Mouse (Mus musculus): Measurements from ENCODE around the gene Ell2. TPM values are rescaled to one million over a fixed set of nuclear protein-coding genes. Genes with fewer than 3 reads are reported as not detected.

The Ell2 gene
- polyA plus RNA-seq, 2 experiments: 30.5 to 41.2 TPM

- DNase-seq (ENCODE audit: low read depth in 3 of 3, low spot score in 3 of 3): no peak
- H3K36me3 ChIP-seq (replicated peaks; ENCODE audit: control insufficient read depth, insufficient read depth, low read depth): no peaks in the 10 kb centered on the region
- H3K4me3 ChIP-seq (ENCODE audit: insufficient read depth in 1 of 2, low read depth in 2 of 2, low read length in 2 of 2): no peak overlapping the region
- H3K4me1 ChIP-seq (replicated peaks; ENCODE audit: control insufficient read depth in 2 of 2, insufficient read depth in 2 of 2, low read length in 1 of 2): peaks cover 12 to 15% of the 10 kb centered on the region in 2 experiments
- H3K9ac ChIP-seq (replicated peaks): no peak overlapping the region
- no peaks in the 10 kb centered on the region for H3K27me3 ChIP-seq (ENCODE audit: control insufficient read depth, insufficient read depth, low read length)
- no peaks in the 10 kb centered on the region for H3K9me3 ChIP-seq (ENCODE audit: control insufficient read depth, low read length)
- TF ChIP-seq CTCF (IDR thresholded peaks at IDR 0.05; ENCODE audit: low read depth) (no peak), EP300 (IDR thresholded peaks at IDR 0.05; ENCODE audit: low read depth) (no peak)
- ATAC-seq (ENCODE audit: insufficient read depth): no peak
- 44% methylated on average over 6 of the region's 6 CpGs for WGBS (ENCODE audit: insufficient replicate concordance)
- H3K27ac ChIP-seq: no peak overlapping the region
- no peak overlapping the region for H3K4me2 ChIP-seq (ENCODE audit: low read depth)
Observed at GRCm38 (mm10) chr13:75793863-75794629, 87.5 kb downstream of the Ell2 start.

GRCm38 (mm10) chr13:75797369-75798141 lies 91.0 kb downstream of the Ell2 start:
- ATAC-seq (ENCODE audit: insufficient read depth): peak; percentile 96
- WGBS (ENCODE audit: insufficient replicate concordance): 14% methylated on average over 18 of the region's 18 CpGs
- TF ChIP-seq CTCF (IDR thresholded peaks at IDR 0.05; ENCODE audit: low read depth) (peak; percentile 100), EP300 (IDR thresholded peaks at IDR 0.05; ENCODE audit: low read depth) (peak; percentile 41; the same call in 1 of the 2 replicates)

GRCm38 (mm10) chr13:75798413-75799302 lies 92.1 kb downstream of the Ell2 start:
- WGBS (ENCODE audit: insufficient replicate concordance): 66% methylated on average over 7 of the region's 7 CpGs
- no peaks in the 10 kb centered on the region for H3K36me3 ChIP-seq (replicated peaks; ENCODE audit: control insufficient read depth, insufficient read depth, low read depth)
- ATAC-seq (ENCODE audit: insufficient read depth) (no peak), DNase-seq (ENCODE audit: low read depth in 3 of 3, low spot score in 3 of 3) (no peak)
- TF ChIP-seq CTCF (IDR thresholded peaks at IDR 0.05; ENCODE audit: low read depth): peak; percentile 42
- TF ChIP-seq EP300 (IDR thresholded peaks at IDR 0.05; ENCODE audit: low read depth): no peak
- no peaks in the 10 kb centered on the region for H3K9me3 ChIP-seq (ENCODE audit: control insufficient read depth, low read length)
- H3K4me1 ChIP-seq (replicated peaks; ENCODE audit: control insufficient read depth in 2 of 2, insufficient read depth in 2 of 2, low read length in 1 of 2): peaks cover 9 to 14% of the 10 kb centered on the region in 2 experiments
- no peaks in the 10 kb centered on the region for H3K27me3 ChIP-seq (ENCODE audit: control insufficient read depth, insufficient read depth, low read length)
- no peak overlapping the region for H3K4me2 ChIP-seq (ENCODE audit: low read depth)
- no peak overlapping the region for H3K4me3 ChIP-seq (ENCODE audit: insufficient read depth in 1 of 2, low read depth in 2 of 2, low read length in 2 of 2)
- no peak overlapping the region; the same call in 1 of the 2 replicates for H3K27ac ChIP-seq
- no peak overlapping the region for H3K9ac ChIP-seq (replicated peaks)

More at GRCm38 (mm10) chr13:75797369-75798141, 91.0 kb downstream of the Ell2 start:
- H3K36me3 ChIP-seq (replicated peaks; ENCODE audit: control insufficient read depth, insufficient read depth, low read depth): no peaks in the 10 kb centered on the region
- H3K4me2 ChIP-seq (ENCODE audit: low read depth): peak overlapping the region; percentile 69
- H3K4me1 ChIP-seq (replicated peaks; ENCODE audit: control insufficient read depth in 2 of 2, insufficient read depth in 2 of 2, low read length in 1 of 2): peaks cover 12 to 14% of the 10 kb centered on the region in 2 experiments
- peak overlapping the region; percentile 36 to 43 for H3K4me3 ChIP-seq (ENCODE audit: insufficient read depth in 1 of 2, low read depth in 2 of 2, low read length in 2 of 2)
- no peaks in the 10 kb centered on the region for H3K9me3 ChIP-seq (ENCODE audit: control insufficient read depth, low read length)
- H3K27me3 ChIP-seq (ENCODE audit: control insufficient read depth, insufficient read depth, low read length): no peaks in the 10 kb centered on the region
- H3K27ac ChIP-seq: peak overlapping the region; percentile 59
- peak; percentile 85 to 89 (median 88) for DNase-seq (ENCODE audit: low read depth in 3 of 3, low spot score in 3 of 3)
- H3K9ac ChIP-seq (replicated peaks): peak overlapping the region; percentile 51

- H3K9ac ChIP-seq (replicated peaks): no peak overlapping the region
- H3K4me2 ChIP-seq (ENCODE audit: low read depth): no peak overlapping the region
- TF ChIP-seq CTCF (IDR thresholded peaks at IDR 0.05; ENCODE audit: low read depth): no peak
- TF ChIP-seq EP300 (IDR thresholded peaks at IDR 0.05; ENCODE audit: low read depth): no peak
- H3K4me3 ChIP-seq (ENCODE audit: insufficient read depth in 1 of 2, low read depth in 2 of 2, low read length in 2 of 2): no peak overlapping the region
- peaks cover 5 to 9% of the 10 kb centered on the region in 2 experiments for H3K4me1 ChIP-seq (replicated peaks; ENCODE audit: control insufficient read depth in 2 of 2, insufficient read depth in 2 of 2, low read length in 1 of 2)
- WGBS (ENCODE audit: insufficient replicate concordance): 78% methylated on average over 3 of the region's 3 CpGs
- no peak for ATAC-seq (ENCODE audit: insufficient read depth)
- H3K27me3 ChIP-seq (ENCODE audit: control insufficient read depth, insufficient read depth, low read length): no peaks in the 10 kb centered on the region
- H3K27ac ChIP-seq: no peak overlapping the region
- no peaks in the 10 kb centered on the region for H3K9me3 ChIP-seq (ENCODE audit: control insufficient read depth, low read length)
- no peaks in the 10 kb centered on the region for H3K36me3 ChIP-seq (replicated peaks; ENCODE audit: control insufficient read depth, insufficient read depth, low read depth)
- DNase-seq (ENCODE audit: low read depth in 3 of 3, low spot score in 3 of 3): no peak
Observed at GRCm38 (mm10) chr13:75799421-75799820, 92.9 kb downstream of the Ell2 start.
